Mouse (Mus musculus): ENCODE data around the gene Gfer.

Gene Gfer

DNA sequence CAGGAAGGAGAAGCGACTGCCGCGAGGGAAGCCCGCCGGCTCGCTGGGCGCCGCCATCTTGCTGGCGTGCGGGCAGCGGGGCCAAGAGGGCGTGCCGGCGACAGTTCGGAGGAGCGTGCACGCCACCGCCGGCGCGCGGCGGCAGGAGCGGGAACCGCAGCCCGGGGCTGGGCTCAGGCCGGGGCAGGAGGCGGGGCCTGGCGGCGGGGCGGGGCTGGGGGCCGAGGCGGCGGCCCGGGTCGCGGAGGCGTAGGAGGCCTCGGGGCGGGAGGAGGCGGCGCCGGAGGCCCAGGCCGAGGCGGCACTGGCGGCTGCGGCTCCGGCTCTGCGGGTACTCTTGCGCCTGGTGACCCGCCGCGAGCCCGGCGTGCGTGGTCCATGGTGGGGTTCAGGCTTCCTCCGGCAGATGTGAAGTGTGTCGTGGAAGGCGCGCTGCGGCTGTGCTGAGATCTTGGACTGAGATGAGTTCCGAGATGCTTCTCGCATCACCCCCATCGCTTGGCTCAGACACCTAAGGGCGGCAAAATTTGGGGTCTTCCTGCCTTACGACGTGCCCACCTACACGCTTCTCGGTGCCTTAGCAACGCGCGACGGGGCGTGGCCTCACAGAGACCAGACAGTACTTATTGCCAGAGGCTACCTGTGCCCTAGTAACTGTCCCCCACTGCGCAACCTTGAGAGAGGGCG is at the start of gene Gfer, which contains the start of gene Noxo1:
Gene Gfer, minus strand, starts transcription at position 146 of the 687 bp plus-strand sequence.
Gene Noxo1, plus strand, starts transcription at position 224 of the 687 bp plus-strand sequence.
- DNase-seq (ENCODE audit: low read depth) = no peak

DNA sequence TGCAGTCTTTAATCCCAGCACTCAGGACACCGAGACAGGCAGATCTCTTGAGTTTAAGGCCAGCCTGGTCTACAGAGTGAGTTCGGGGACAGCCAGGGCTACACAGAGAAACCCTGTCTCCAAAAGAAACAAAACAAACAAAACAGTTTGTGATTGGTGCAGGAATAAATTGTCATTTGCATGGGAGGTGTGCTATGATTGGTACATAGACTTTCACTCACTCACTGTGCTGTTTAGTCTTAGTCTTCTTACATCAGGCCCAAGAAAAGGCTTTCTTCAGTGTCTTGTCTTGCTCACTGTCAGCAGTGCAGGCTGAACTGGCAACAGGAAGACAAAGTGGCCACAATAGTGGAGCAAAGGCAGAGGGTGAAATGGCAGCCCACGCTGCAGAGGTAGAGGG is 48.4 kb upstream of the Gfer start:
- DNase-seq (ENCODE audit: low read depth) = no peak

DNA sequence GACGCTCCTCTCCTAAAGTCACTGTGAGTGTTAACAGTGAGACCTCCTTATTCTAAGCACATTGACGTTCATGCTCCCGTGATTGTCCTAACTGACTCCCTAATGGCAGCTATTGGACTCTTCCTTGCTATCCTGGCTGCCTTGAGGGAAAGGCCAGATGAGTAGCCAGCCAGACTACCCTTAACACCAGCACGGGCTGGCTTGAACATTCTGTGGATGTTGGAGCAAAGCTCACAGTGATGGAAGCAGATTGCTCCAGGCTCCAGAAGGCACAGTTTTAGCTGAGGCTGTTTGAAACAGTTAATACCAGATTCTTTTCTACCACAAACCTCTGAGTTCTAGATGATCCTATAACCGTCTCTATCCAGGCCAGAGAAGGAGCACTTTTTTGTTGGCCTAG is 47.9 kb upstream of the Gfer start:
- DNase-seq (ENCODE audit: low read depth) = no peak

DNA sequence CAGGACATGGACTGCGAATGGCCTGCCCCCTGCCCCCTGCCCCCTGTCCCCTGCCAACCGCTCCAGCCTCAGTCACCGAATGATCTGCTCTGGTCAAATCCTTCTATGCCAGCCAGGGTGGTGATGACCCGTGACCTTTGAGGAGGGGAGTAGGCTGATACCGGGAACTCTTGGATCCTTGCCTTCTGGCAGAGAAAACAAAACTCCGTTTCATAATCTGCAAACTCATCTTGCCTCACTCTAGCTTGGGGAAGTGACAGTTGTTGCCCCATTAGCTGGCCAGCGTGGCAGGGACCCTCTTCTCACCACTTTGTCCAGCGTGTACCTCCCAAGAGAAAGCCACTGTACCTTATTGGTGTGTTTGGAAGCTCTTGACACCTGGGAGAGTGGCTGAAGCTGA is 46.4 kb upstream of the Gfer start:
- DNase-seq (ENCODE audit: low read depth) = no peak

DNA sequence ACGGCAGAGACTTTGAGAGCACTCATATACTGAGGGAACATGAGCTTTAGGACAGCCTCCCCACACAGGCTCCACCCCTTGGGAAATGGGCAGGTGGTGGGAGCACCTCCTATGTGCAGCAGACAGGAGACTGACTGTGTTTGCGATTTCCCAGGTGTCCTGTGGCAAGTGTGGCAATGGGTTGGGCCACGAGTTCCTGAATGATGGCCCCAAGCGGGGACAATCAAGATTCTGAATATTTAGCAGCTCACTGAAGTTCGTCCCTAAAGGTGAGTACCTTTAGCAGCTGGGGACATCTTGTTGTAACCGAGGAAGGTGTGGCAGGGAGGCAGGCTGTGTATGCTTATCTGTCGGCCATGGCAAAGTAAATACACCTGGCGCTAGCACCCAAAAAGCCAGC is 44.0 kb upstream of the Gfer start:
- DNase-seq (ENCODE audit: low read depth) = no peak

DNA sequence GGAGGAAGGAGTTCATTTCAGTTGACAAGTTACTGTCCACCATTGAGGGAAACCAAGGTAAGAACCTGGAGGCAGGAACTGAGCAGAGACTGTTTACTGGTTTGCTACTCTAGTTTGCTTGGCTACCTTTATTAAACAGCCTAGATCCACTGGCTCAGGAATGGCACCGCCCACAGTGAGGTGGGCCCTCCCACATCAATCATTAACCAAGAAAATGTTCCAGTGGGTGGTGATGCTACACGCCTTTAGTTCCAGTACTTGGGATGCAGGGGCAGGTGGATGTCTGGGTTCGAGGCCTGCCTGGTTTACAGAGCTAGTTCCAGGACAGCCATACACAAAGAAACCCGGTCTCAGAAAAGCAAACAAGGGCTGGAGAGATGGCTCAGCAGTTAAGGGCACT is 42.3 kb upstream of the Gfer start:
- no peak for DNase-seq (ENCODE audit: low read depth)

DNA sequence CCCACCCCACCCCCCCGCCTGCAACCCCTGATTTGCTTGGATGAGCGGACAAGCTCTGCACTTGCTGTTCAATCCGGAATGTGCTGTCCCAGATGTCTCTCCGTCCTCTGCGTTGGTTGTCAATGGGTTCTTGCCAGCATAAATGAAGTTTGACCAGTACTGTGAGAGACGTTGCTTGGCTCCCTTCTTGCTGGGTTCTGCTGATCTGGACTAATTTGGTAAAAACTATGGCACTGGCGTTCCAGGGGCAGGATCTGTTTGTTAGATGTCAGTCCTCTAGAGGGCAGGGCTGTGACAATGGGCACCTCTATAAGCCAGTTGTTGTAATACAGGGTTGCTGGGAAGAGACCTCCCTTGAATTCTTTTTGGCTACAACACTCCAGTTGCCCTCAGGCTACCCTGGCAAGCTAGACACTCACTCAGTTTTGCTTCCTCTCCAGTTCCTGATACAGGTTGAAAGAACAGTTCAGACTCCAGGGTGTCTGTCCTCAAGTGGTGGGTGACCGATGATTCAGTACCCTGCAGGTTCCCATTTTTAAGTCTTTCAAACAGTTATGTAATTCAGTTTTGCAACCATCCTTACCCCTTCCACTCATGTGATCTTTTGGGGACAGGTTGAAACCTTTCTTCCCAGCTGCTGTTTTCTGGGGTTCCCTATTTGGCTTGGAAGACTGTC is 41.3 kb upstream of the Gfer start:
- no peak for DNase-seq (ENCODE audit: low read depth)

DNA sequence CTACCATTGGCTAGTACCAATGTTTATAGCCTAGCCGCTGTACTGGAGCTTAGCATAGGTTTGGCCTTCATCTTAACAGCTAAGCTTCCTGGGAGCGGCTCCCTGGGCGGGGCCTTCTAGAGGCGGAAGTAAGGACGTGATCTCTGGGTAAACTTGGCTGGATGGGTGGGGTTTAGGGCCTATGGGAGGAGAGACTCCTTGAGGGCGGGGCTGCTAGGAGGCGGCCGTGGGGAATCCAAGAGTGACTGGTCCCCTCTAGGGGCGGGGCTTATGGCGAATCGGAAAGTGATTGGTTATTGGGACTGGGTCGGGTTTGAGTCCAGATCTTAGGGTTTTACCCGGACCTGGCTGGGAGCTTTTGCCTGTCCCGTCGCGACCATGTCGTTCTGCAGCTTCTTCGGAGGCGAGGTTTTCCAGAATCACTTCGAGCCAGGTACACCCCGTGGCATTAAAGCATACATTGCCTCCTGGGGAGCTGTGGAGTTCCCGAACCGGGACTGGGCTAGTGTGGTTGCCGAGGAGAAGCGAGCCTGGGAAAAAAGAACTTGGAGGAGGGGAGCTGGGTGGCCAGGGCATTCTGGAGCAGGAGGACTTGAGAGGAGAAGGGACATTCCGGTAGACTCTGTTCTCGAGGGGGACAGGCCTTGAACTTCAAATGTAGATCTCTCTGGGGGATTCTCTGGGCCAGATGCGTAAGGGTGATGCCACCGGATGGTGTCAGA is 40.5 kb upstream of the Gfer start, which contains the start of gene Msrb1:
Gene Msrb1, plus strand, starts transcription at position 313 of the 722 bp plus-strand sequence.
- peak; percentile 98 for DNase-seq (ENCODE audit: low read depth)

DNA sequence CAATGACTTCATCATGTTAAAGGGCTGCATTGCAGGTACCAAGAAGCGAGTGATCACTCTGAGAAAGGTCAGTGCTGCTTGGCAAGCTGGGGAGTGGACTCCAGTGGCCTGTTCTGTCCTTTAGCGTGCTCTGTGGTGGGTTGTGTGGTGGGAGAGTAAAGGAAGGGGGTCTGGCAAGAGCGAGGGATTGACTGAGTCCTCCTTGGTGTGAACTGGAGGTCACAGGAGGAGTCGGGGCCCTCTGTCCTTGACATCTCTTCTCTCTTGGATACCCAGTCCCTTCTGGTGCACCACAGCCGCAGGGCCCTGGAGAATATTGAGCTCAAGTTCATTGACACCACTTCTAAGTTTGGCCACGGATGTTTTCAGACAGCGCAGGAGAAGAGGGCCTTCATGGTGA is 39.5 kb upstream of the Gfer start:
- DNase-seq (ENCODE audit: low read depth) = no peak

DNA sequence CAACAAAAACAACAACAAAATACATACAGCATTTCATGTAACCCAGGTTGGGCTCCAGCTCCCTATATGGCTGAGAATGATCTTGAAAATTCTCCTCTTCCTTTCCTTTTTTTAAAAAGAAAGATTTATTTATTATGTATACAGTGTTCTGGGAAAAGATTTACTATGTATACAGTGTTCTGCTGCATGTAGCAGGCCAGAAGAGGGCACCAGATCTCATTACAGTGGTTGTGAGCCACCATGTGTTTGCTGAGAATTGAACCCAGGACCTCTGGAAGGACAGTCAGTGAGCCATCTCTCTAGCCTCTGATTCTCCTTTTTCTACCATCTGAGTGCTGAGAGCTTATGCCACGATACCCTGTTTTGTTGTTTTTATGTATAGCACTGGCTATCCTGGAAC is 38.6 kb upstream of the Gfer start:
- DNase-seq (ENCODE audit: low read depth) = no peak

DNA sequence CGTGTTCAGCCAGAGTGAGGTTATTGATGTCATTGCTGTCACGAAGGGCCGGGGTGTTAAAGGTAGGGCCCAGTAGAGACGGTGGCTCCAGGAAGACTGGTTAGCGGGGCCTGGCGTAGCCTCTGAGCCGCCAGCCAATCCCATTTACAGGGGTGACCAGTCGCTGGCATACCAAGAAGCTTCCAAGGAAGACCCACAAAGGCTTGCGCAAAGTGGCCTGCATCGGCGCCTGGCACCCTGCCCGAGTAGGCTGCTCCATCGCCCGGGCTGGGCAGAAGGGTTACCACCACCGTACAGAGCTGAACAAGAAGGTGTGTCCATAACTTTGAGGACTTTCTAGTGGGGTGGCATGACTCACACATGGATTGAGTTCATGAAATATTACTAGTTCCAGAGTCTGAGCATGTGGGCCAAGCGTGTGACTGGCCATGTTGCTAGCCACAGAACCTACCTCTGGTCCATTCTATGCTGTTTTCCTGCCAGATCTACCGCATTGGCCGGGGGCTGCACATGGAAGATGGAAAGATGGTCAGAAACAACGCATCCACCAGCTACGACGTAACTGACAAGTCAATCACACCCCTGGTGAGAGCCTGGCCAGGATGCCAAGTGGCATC is 37.6 kb upstream of the Gfer start:
- DNase-seq (ENCODE audit: low read depth) = no peak

DNA sequence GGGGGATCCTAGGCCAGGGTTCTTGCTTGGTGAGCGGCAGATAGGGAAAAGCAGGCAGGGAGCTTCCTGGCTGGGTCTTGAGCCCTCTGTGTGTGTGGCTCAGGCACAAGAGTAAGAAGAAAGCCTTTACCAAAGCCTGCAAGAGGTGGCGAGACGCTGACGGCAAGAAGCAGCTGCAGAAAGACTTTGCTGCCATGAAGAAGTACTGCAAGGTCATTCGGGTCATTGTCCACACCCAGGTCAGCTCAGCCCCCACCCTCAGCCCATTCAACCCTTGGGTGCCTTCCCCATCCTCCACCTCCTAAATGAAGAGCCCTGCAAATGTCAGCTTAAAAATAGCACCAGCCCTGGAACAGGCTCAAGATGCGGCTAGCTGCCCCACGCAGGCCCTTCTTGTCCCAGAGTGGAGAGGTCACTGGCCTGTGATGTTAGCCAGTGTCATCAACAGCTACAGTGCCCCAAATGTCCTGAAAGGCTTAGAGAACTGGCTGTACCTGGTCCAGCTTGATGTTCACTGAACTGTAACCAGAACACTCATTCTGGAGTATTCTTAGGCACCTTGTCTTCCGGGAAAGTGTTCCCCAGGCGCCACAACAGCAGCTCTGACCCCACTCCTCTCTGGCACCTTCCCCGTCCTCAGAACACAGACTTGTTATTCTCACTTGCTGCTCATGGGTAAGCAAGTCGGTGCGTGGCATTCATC is 36.4 kb upstream of the Gfer start:
- no peak for DNase-seq (ENCODE audit: low read depth)

DNA sequence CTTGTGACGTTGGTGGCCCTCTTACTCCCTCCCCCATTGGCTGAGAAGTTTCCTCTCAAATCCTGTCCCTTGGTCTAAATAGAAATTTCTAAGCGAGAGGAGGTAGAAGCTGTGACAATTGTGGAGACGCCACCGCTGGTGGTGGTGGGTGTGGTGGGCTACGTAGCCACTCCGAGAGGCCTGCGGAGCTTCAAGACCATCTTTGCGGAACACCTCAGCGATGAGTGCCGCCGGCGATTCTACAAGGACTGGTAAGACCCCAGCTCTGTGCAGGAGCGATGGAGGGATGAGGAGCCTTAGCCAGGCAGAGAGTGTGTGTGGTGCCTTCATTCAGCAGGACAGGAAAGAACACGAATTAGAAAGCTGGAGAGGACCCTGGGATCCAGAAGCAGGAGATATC is 34.8 kb upstream of the Gfer start:
- no peak for DNase-seq (ENCODE audit: low read depth)

DNA sequence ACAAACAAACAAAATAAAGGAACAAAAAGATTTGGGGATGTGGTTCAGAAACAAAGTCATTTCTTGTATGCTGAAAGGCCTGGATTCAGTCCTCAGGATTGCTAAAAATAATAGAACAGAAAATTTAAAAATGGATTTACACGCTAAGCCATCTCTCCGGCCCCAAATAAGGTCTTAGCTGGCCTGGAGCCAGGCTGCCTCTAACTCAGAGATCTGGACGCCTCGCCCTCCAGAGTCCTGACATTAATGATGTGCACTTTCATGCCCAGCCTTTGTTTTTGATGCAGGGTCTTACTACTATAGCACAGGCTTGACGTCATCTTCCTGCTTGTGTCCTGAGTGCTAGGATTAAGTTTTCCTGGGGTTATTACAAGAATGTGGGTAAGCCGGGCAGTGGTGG is 33.1 kb upstream of the Gfer start:
- no peak for DNase-seq (ENCODE audit: low read depth)

DNA sequence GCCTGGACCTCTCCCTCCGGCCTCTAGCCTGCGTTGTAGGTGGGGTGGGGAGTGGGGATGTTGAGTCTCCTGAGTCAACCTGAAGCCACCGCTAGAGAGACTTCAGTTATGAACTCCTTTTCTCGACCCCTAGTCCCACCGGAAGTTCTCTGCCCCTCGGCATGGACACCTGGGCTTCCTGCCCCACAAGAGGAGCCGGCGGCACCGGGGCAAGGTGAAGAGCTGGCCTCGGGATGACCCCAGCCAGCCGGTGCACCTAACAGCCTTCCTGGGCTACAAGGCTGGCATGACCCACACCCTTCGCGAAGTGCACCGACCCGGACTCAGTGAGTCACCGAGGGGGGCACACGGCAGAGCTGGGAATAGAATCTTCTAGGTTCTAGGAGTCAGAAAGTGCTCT is 32.2 kb upstream of the Gfer start:
- no peak for DNase-seq (ENCODE audit: low read depth)

DNA sequence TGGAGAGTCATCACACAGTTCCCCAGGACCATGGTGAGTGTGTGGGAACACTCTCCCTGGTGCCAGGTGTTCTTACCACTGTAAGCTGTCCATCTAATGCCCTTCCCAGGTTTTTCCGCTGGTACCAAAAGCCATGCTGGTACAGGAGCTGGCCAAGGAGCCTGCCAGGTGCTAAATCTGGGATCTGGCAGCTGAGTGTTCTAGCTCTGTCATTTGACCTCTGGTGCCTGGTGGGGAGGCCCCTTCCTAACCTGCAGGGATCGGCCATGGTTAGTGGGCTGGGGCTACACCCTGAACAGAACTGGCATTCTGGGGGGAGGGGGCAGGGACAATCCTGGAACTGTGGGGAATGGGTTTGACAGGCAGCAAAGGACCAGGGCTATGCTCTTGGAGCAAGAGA is 31.7 kb upstream of the Gfer start, which contains the start of gene Rpl3l:
Gene Rpl3l, plus strand, starts transcription at position 203 of the 400 bp plus-strand sequence.
- DNase-seq (ENCODE audit: low read depth) = no peak

DNA sequence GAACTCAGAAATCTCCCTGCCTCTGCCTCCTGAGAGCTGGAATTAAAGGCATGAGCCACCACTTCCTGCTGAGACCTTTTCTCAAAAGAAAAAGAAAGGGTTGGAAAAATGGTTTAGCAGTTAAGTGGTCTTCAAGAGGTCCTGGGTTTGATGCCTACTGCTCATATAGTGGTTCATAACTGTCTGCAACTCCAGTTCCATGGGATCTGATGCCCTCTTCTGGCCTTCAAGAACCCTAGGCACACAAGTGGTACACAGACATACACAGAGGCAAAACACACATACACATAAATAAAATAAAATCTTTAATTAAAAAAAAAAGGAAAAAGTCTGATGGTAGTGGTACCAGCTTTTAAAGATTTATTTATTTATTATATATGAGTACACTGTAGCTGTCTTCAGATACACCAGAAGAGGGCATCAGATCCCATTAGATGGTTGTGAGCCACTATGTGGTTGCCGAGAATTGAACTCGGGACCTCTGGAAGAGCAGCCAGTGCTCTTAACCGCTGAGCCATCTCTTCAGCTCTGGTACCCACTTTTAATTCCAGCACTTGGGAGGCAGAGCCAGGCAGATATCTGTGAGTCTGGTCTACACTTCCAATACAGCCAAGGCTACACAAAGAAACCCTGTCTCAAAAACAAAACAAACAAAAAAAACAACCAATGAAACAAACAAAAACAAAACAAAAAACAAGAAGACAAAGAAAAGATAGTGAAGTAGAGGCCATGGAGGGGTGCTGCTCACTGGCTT is 29.9 kb upstream of the Gfer start:
- no peak for DNase-seq (ENCODE audit: low read depth)

DNA sequence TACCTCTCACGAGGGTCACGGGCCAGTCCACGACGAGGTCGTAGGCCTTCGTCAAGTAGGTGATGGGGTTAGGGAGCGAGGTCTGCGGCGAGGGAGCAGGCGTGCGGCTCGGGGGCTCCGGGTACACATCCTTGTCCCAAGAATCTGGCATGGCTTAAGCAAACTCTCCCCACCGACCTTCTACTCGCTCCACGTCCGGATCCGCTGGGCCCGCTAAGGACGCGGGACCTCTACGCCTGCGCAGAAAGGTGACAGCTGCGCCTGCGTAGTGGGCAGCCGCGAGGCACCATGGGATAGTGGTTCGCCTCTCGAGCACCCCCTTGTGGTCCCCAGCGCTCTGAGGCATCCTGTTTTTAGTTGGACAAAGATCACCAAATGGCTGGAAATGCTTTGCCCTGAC is 28.2 kb upstream of the Gfer start, which contains the start of gene Ndufb10:
Gene Ndufb10, minus strand, starts transcription at position 295 of the 400 bp plus-strand sequence.
- DNase-seq (ENCODE audit: low read depth) = peak; percentile 88

DNA sequence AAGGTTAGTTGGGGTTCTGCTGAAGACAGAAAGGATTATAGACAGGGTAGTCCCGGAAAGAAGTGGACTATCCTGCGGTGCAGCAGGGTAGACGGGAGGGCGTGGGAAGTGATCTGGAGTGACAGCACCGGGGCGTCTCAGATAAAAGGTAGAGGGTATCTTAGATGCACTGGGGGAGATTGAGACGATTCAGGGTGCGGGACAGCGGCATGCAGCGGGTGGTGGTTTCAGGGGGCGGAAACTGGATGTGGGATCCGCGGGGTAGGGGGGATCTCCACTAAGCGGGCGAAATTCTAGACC is 27.9 kb upstream of the Gfer start:
- DNase-seq (ENCODE audit: low read depth) = no peak

DNA sequence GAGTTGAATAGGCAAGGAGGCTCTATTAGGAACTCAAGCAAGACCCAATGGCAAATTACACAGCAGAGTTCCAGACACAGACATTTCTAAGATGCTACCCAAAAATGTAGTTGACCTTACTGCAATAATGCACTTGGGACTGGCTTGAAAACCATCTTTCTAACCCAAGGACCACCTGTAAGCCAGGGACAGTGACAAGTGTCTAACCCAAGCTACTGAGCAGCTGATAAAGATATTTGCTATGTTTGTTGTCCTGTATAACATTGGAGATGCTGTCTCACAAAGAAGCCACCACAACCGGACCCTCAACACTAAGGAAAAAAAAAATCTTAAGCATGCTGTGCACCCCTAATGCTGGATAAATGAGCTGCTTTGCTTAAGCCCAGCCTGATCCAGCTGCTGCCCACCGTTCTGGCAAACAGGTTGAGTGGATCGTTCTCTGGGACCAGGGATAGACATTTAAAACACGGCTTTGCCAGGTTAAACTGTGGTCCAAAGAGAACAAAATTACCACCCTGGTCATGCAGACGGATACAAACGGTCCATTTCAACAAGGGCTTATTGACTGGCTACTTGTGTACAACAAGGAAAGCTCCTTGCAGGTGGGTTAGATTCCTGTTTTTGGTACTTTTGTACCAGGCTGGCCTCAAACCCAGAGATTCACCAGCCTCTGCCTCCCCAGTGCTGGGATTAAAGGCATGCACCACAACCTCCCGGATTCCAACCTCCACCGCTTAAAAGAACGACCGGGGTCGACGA is 27.3 kb upstream of the Gfer start:
- DNase-seq (ENCODE audit: low read depth) = no peak

Measured in fibroblast of lung, adult 2 months (primary cell).